Mouse (Mus musculus) lung, postnatal 0 days (tissue): ENCODE measurements around the gene Cenpm. TPM values are rescaled to one million over a fixed set of nuclear protein-coding genes. Genes with fewer than 3 reads are reported as not detected.
A peak's percentile ranks its signal among the peaks of the same experiment; 100 is the strongest.

Experiments
- ATAC-seq: fragments of 200-750 bp; cut with Nextera tagmentation; 2 replicates; pipeline ENCODE4 v1.8.0; 2017; ENCODE audit warnings: moderate library complexity
- DNase-seq: peaks from one replicate; pipeline ENCODE4 v3.0.0-alpha.2; 2016; ENCODE audit warnings: low spot score
- H3K27ac ChIP-seq: fragments of 300-500 bp; sonication (generic); 2 replicates; pipeline ENCODE4 v1.5.1; 2014; ENCODE audit warnings: antibody characterized with exemption, mild to moderate bottlenecking, low read length, mixed read lengths
- H3K27me3 ChIP-seq: fragments of 300-500 bp; sonication (generic); replicated peaks from 2 replicates; pipeline ENCODE4 v1.6.1; 2014; ENCODE audit warnings: low read length, mixed read lengths; ENCODE audit not compliant: insufficient read depth
- H3K36me3 ChIP-seq: fragments of 300-500 bp; sonication (generic); 2 replicates; pipeline ENCODE4 v1.6.1; 2014; ENCODE audit warnings: low read length, mixed read lengths; ENCODE audit not compliant: insufficient read depth
- H3K4me1 ChIP-seq: fragments of 300-500 bp; sonication (generic); 2 replicates; pipeline ENCODE4 v1.6.1; 2014; ENCODE audit warnings: antibody characterized with exemption, low read depth, low read length, mixed read lengths; ENCODE audit not compliant: insufficient read depth
- H3K4me2 ChIP-seq: fragments of 300-500 bp; sonication (generic); replicated peaks from 2 replicates; pipeline ENCODE4 v1.6.1; 2014; ENCODE audit warnings: low read depth, mild to moderate bottlenecking, low read length, moderate library complexity, mixed read lengths
- H3K4me3 ChIP-seq: fragments of 300-500 bp; sonication (generic); 2 replicates; pipeline ENCODE4 v1.5.1; 2014; ENCODE audit warnings: low read depth, low read length
- H3K9ac ChIP-seq: fragments of 300-500 bp; sonication (generic); replicated peaks from 2 replicates; pipeline ENCODE4 v1.6.1; 2014; ENCODE audit warnings: low read depth, mild to moderate bottlenecking
- H3K9me3 ChIP-seq: fragments of 300-500 bp; sonication (generic); 2 replicates; pipeline ENCODE4 v1.6.1; 2016; ENCODE audit warnings: low read length, mixed read lengths
- CTCF ChIP-seq: IDR thresholded peaks from 2 replicates; pipeline ENCODE4 v1.5.1; 2016; ENCODE audit warnings: antibody characterized with exemption, mild to moderate bottlenecking
- EP300 ChIP-seq: IDR thresholded peaks from 2 replicates; pipeline ENCODE4 v1.6.1; 2016; ENCODE audit warnings: antibody characterized with exemption, mild to moderate bottlenecking, control low read depth
- WGBS: fragments of 180-500 bp; shearing (Covaris S2); extraction: QIAGEN DNeasy Blood & Tissue Kit; methylation state at CpG from one replicate; pipeline ENCODE4 v1.1.7; 2014; 5-methylcytosine and 5-hydroxymethylcytosine counted together
- polyA plus RNA-seq: library from polyadenylated mRNA; unstranded; fragments of >200 nt; fragmentation: Nextera tagmentation; extraction: Ambion mirVana; gene quantifications from 2 replicates; pipeline ENCODE4 v1.2.1, GENCODE M21; 2015

Cenpm gene
- polyA plus RNA-seq, 1 experiment from 2014 or later: 3.9 TPM

- no peaks in the 10 kb centered on the region for H3K4me1 ChIP-seq
- H3K4me3 ChIP-seq: no peak overlapping the region
- no peak for ATAC-seq
- TF ChIP-seq EP300: no peak
- no peak for TF ChIP-seq CTCF
- H3K9ac ChIP-seq: no peak overlapping the region
- H3K4me2 ChIP-seq: no peak overlapping the region
- 73% methylated on average over 9 of the region's 9 CpGs for WGBS
- H3K27ac ChIP-seq: no peak overlapping the region
- peaks cover 5% of the 10 kb centered on the region for H3K27me3 ChIP-seq
- H3K9me3 ChIP-seq: no peaks in the 10 kb centered on the region
- H3K36me3 ChIP-seq: no peaks in the 10 kb centered on the region
- DNase-seq: no peak
These were observed 24.2 kb upstream of the Cenpm start for GRCm38 (mm10) chr15:82268783-82269182.

- Histone ChIP-seq H3K9ac (no peak overlapping the region), H3K36me3 (no peaks in the 10 kb centered on the region), H3K9me3 (no peaks in the 10 kb centered on the region), H3K27ac (no peak overlapping the region), H3K4me2 (no peak overlapping the region), H3K27me3 (no peaks in the 10 kb centered on the region), H3K4me1 (no peaks in the 10 kb centered on the region), H3K4me3 (no peak overlapping the region)
- DNase-seq (no peak), ATAC-seq (no peak)
- no peak for TF ChIP-seq EP300
- TF ChIP-seq CTCF: no peak
- WGBS: 21% methylated on average over 3 of the region's 3 CpGs
These were observed 23.6 kb upstream of the Cenpm start for GRCm38 (mm10) chr15:82268185-82268584.

- Histone ChIP-seq H3K9me3 (no peaks in the 10 kb centered on the region), H3K27me3 (no peaks in the 10 kb centered on the region), H3K4me1 (no peaks in the 10 kb centered on the region), H3K4me2 (no peak overlapping the region), H3K36me3 (no peaks in the 10 kb centered on the region), H3K4me3 (no peak overlapping the region), H3K27ac (no peak overlapping the region), H3K9ac (no peak overlapping the region)
- 9% methylated on average over 6 of the region's 6 CpGs for WGBS
- TF ChIP-seq CTCF: peak; percentile 93
- no peak for TF ChIP-seq EP300
- DNase-seq (peak; percentile 44), ATAC-seq (no peak)
These were observed 21.8 kb upstream of the Cenpm start for GRCm38 (mm10) chr15:82266356-82266755.

GRCm38 (mm10) chr15:82259510-82259909, 15.0 kb upstream of the Cenpm start:
- Histone ChIP-seq H3K4me1 (no peaks in the 10 kb centered on the region), H3K4me3 (no peak overlapping the region), H3K4me2 (no peak overlapping the region), H3K9me3 (no peaks in the 10 kb centered on the region), H3K9ac (no peak overlapping the region), H3K27me3 (no peaks in the 10 kb centered on the region), H3K36me3 (no peaks in the 10 kb centered on the region), H3K27ac (no peak overlapping the region)
- ATAC-seq: no peak
- 14% methylated on average over 16 of the region's 16 CpGs for WGBS
- DNase-seq: peak; percentile 52
- TF ChIP-seq EP300 (no peak), CTCF (peak; percentile 99)

- no peak for ATAC-seq
These were observed 11.4 kb upstream of the Cenpm start for GRCm38 (mm10) chr15:82255944-82256383.

GRCm38 (mm10) chr15:82255248-82255647, 10.7 kb upstream of the Cenpm start:
- no peaks in the 10 kb centered on the region for H3K9me3 ChIP-seq
- H3K4me3 ChIP-seq: no peak overlapping the region
- no peaks in the 10 kb centered on the region for H3K36me3 ChIP-seq
- ATAC-seq (no peak), DNase-seq (no peak)
- WGBS: 46% methylated on average over 4 of the region's 4 CpGs
- H3K9ac ChIP-seq: no peak overlapping the region
- no peak for TF ChIP-seq EP300
- TF ChIP-seq CTCF: peak; percentile 17; the same call in 1 of the 2 replicates
- H3K4me2 ChIP-seq: no peak overlapping the region
- no peaks in the 10 kb centered on the region for H3K4me1 ChIP-seq
- no peaks in the 10 kb centered on the region for H3K27me3 ChIP-seq
- no peak overlapping the region for H3K27ac ChIP-seq

More at GRCm38 (mm10) chr15:82255944-82256383, 11.4 kb upstream of the Cenpm start:
- H3K36me3 ChIP-seq: no peaks in the 10 kb centered on the region
- H3K4me2 ChIP-seq: no peak overlapping the region
- WGBS: 19% methylated on average over 10 of the region's 10 CpGs
- no peak; the same call in 1 of the 2 replicates for TF ChIP-seq CTCF
- no peak for TF ChIP-seq EP300
- no peaks in the 10 kb centered on the region for H3K9me3 ChIP-seq
- H3K4me1 ChIP-seq: no peaks in the 10 kb centered on the region
- H3K27ac ChIP-seq: no peak overlapping the region
- DNase-seq: no peak
- no peak overlapping the region for H3K4me3 ChIP-seq
- H3K27me3 ChIP-seq: no peaks in the 10 kb centered on the region
- no peak overlapping the region for H3K9ac ChIP-seq

- Histone ChIP-seq H3K4me1 (no peaks in the 10 kb centered on the region), H3K27ac (no peak within 1 kb of the TSS), H3K36me3 (no peaks in the 10 kb centered on the region), H3K4me2 (no peak within 1 kb of the TSS), H3K9ac (no peak within 1 kb of the TSS), H3K4me3 (no peak within 1 kb of the TSS), H3K9me3 (no peaks in the 10 kb centered on the region), H3K27me3 (no peaks in the 10 kb centered on the region)
- DNase-seq: no peak
- TF ChIP-seq EP300 (no peak), CTCF (no peak)
- 78% methylated on average over 6 of the region's 6 CpGs for WGBS
- no peak for ATAC-seq
These were observed 7.5 kb upstream of the Cenpm start, which contains the start of gene 1500009C09Rik for GRCm38 (mm10) chr15:82252097-82252496. Gene 1500009C09Rik (plus strand): TSS chr15:82252397.
